Mouse (Mus musculus) layer of hippocampus, adult 11-12 months (tissue): ENCODE data around the gene Chrm3.

Experiments
- DNase-seq: peaks from one replicate; pipeline ENCODE4 v3.0.0; 2022; ENCODE audit warnings: low spot score

The Chrm3 gene

GRCm38 (mm10) chr13:9890460-9890859, 470.2 kb downstream of the Chrm3 start:
- no peak for DNase-seq

- no peak for DNase-seq
These were observed 470.7 kb downstream of the Chrm3 start for GRCm38 (mm10) chr13:9889954-9890353.

DNA sequence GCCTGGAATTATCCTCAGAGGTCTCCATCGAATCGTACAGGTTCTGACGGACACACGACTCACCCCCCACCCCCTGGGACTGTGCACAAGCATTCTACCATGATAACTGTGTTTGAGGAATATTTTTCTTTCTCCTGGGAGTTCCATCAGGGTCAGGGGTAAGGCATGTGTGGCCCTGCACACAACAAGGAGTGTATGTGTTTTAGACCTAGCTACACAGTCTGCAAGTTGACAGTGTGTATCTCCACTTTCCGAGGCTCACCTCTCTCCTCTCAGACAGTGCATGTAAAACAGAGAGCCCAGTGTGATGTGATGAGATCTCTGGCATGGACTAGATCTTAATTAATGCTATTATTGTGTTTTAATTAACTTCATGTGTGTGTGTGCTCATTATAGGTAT, 472.4 kb downstream of the Chrm3 start:
- no peak for DNase-seq

GRCm38 (mm10) chr13:9887261-9887660, 473.4 kb downstream of the Chrm3 start:
- no peak for DNase-seq

GRCm38 (mm10) chr13:9886465-9887135, 474.0 kb downstream of the Chrm3 start:
- DNase-seq = no peak

- DNase-seq = peak; percentile 84
These were observed 478.0 kb downstream of the Chrm3 start for GRCm38 (mm10) chr13:9882362-9883282.

DNA sequence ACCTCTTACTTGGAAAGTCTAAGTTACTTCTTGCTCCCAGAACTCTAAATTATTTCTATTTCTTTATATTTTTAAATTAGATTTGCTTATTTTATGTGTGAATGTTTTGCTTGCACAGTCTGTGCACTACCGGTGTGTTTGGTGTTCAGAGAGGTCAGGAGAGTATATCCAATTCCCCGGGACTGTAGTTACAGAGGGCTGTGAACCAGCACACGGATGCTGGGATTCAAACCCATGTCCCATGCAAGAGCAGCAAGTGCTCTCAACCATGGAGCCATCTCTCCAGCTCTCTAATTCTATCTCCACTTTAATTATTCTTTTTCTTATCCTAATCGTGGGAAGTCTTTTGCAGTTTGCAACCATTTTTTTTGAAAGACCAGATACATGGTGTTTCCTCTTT, 478.7 kb downstream of the Chrm3 start:
- DNase-seq = no peak

GRCm38 (mm10) chr13:9880401-9880800, 480.2 kb downstream of the Chrm3 start:
- no peak for DNase-seq

DNA sequence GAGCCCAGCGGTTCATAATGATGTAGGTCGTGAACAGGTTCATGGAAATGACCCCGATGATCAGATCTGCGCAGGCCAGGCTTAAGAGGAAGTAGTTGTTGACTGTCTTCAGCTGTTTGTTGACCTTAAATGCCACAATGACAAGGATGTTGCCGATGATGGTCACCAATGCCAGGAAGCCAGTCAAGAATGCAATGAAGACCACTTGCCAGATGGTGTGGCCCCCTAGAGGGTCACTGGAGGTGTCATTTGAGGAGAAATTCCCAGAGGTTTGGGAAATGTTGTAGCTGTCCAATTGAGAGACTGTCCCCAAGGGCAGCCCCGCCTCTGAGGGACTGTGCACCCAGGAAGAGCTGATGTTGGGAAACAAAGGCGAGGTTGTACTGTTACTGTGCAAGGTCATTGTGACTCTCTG, 482.0 kb downstream of the Chrm3 start:
- DNase-seq = no peak

GRCm38 (mm10) chr13:9873377-9873776, 487.3 kb downstream of the Chrm3 start:
- DNase-seq = no peak

DNA sequence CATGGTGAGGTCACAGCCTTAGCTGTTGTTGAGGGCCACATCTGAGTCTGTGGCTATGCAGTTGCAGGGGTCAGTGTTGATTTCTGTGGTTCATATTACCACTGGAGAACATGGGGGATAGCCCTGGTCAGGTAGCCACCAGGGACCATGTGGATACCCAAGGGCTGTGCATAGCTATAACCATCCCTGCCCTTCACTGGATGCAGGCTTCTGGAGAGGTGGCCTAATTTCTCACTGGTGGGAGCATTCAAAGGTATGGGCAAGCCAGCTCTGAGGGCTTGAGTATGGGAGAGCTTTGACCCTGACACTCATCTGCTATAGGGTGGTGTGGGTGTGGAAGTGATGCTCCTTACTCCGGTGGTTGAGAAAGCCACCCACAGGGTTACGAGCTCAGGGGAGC, 494.5 kb downstream of the Chrm3 start:
- DNase-seq = no peak

DNA sequence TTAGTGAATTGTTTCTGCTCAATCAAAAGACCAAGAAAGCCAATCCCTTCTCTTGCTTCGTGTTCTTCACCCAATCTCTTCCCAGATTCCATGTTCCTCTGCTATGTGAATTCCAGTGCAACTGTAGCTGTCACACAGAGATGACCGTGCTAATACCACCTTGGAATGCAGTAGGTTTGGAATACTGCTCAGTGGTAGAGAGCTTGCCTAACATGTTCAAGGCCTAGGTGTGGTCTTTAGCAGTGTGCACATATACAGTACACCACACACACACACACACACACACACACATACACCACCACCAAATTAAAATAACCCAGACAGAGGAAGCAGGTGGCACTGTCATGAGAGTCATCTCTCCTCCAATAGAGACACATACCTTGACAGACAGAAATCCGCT, 513.1 kb downstream of the Chrm3 start:
- no peak for DNase-seq

GRCm38 (mm10) chr13:9846543-9847434, 513.9 kb downstream of the Chrm3 start:
- DNase-seq = peak; percentile 59

DNA sequence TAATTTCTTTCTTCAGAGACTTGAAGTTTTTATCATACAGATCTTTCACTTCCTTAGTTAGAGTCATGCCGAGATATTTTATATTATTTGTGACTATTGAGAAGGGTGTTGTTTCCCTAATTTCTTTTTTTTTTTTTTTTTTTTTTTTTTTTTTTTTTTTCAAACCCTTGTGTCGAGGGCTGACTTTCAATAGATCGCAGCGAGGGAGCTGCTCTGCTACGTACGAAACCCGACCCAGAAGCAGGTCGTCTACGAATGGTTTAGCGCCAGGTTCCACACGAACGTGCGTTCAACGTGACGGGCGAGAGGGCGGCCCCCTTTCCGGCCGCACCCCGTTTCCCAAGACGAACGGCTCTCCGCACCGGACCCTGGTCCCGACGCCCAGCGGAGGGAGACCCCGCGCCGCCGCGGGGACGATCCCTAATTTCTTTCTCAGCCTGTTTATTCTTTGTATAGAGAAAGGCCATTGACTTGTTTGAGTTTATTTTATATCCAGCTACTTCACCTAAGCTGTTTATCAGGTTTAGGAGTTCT, 526.4 kb downstream of the Chrm3 start:
- DNase-seq = peak; percentile 61

GRCm38 (mm10) chr13:9826227-9826626, 534.4 kb downstream of the Chrm3 start:
- no peak for DNase-seq
